Mouse (Mus musculus) erythroblast, embryonic 14.5 days (primary cell): ENCODE measurements around the gene 4933434E20Rik.

Experiments
- GATA1 ChIP-seq: IDR thresholded peaks from 2 replicates; pipeline ENCODE4 v1.6.1; 2012; ENCODE audit warnings: low read length, inconsistent platforms, mixed read lengths
- TAL1 ChIP-seq: IDR thresholded peaks from 3 replicates; pipeline ENCODE4 v1.6.1; 2012; ENCODE audit warnings: low read length, inconsistent platforms, mixed read lengths

- TF ChIP-seq GATA1, result no peak
- no peak for TF ChIP-seq TAL1
Measured at GRCm38 (mm10) chr3:90034653-90035052, 16.8 kb upstream of the 4933434E20Rik start.
